Mouse (Mus musculus) cerebellum, adult 11 months (tissue): ENCODE data around the gene Kctd21.

Source experiments
- DNase-seq: peaks from one replicate; pipeline ENCODE4 v3.0.0; 2022

Gene Kctd21

GRCm38 (mm10) chr7:97324342-97324741 is 7.8 kb upstream of the Kctd21 start:
- DNase-seq: no peak

DNA sequence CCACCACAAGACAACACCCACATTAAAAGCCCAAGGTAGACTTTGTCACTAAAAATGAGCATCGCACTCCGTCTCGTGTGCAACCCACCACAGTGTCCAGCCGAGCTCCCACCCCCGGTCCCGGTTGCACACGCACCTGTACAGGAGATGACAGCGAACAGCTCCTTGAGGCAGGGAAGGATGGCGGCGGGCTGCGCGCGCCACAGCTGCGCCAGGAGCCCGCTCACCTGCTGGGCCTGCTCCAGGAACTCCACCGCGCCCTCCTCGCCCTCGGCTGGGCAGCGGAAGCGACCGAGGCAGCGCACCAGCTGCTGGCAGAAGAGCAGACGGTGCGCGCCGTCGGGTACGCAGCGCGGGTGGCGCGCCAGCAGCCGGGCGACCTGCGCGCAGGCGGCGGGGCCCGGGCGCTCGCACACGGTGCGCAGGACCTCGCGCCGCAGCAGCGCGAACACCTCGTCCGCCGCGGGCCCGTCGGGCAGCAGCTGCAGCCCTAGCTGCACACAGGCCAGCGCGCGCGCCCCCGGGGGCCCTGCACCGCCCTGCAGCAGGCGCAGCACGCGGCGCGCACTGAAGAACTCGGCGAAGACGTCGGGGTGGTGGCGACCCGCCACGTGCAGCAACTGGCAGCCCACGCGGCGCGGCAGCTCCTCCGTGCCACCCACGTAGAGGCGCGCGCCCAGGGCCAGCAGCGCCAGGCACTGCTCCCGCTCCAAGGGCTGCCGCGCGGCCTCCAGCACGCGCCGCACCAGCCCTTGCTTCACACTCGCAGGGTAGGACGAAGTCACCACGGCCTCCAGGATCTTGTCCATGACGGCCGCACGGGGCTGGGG is 6.8 kb upstream of the Kctd21 start:
- DNase-seq: no peak

DNA sequence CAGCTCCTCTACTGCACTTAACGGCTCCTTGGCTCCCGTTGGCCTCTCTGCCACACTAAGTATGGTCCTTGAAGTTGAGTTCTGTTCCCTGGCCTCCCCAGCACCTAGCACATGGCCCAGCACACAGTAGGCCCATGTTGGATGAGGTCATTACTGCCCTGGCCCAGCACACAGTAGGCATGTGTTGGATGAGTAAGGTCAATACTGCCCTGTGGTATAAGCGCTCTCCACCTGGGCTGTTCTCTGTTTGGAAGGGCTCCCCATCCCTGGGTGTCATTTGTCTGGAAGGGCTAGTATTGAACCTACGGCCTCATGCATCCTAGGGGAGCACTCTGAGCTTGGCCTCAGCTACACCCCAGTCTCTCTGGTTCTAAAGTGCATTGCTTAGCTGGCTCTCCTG is 4.8 kb upstream of the Kctd21 start:
- peak; percentile 20 for DNase-seq

- DNase-seq: peak; percentile 59
These were observed 3.1 kb upstream of the Kctd21 start for GRCm38 (mm10) chr7:97328891-97329588.

- DNase-seq: peak; percentile 43
These were observed 2.5 kb upstream of the Kctd21 start for GRCm38 (mm10) chr7:97329676-97330075.

- peak; percentile 37 for DNase-seq
These were observed 1.0 kb upstream of the Kctd21 start for GRCm38 (mm10) chr7:97330931-97331645.

DNA sequence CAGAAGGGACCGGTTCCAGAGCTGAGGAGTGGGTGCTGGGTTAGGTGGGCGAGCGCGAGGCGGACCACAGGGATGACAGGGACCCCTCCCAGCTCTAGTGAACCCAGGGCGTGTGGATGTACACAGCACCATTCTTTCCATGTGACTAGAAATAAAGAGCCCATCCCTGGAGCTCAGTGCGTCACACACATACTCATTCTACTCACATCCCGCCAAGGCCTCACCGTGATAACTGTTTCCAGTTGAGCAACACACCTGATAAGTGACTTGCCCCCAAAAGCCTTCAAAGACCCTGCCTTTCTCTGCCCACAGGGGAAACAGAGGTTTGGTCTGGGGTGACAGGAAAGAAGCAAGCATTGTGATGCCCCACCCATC is 527 bp downstream of the Kctd21 start:
- DNase-seq: no peak

- DNase-seq: peak; percentile 40
These were observed 1.2 kb downstream of the Kctd21 start for GRCm38 (mm10) chr7:97333113-97333898.

- peak; percentile 35 for DNase-seq
These were observed 2.3 kb downstream of the Kctd21 start for GRCm38 (mm10) chr7:97334406-97334805.

DNA sequence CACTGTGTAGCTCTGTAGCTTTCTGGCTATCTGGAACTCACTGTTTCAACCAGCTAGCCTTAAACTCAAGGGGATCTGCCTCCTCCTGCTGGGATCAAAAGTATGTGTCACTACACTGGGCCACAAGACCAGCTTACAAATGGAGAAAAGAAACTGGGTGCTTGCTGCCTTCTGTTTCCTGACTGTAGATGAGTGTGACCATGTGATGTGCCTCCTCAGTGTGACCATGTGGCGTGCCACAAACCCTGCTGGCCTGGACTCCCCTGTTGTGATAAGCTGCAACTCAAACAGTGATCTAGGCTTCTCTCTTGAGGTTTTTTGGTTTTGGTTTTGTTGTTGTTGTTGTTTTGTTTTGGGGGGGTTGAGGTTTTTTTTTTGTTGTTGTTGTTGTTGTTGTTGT is 4.6 kb downstream of the Kctd21 start:
- DNase-seq: no peak

DNA sequence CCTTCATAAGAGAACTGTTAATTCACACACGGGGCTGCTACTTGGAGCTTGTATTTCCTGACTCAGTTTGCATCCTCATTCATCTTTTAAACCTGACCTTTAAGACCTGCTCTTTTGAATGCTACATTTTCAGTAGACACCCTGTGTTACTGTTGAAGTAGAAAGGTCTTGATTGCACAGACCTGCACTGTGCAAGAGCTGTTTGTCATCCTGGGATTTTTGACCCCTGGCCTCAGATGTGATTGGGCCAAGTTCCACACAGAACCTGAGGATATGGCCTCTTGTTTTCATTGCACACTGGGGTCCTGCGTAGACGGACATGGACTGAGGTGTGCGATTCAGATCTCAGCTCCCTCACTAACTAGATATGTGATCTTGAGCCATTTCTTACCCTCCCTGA is 6.5 kb downstream of the Kctd21 start:
- DNase-seq: no peak

DNA sequence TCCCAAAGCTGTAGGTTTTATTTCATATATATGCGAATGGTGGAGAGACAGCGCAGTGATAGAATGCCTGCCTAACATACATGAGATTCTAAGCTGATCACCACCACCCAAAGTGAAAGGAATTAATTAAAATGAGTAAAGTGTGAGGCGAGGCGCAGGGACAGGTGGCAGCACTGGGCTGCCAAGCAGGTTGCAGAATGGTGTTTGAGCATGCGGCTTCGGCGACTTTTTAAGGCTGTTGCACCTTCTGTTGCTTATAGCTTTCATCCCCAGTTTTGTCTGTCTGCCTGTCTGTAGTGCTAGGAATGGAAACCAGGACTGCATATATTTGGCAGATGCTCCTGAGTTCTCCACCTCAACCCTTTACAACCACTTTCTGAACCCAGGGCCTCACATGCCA is 7.5 kb downstream of the Kctd21 start:
- no peak for DNase-seq

GRCm38 (mm10) chr7:97340907-97341849 is 9.1 kb downstream of the Kctd21 start:
- DNase-seq: no peak

DNA sequence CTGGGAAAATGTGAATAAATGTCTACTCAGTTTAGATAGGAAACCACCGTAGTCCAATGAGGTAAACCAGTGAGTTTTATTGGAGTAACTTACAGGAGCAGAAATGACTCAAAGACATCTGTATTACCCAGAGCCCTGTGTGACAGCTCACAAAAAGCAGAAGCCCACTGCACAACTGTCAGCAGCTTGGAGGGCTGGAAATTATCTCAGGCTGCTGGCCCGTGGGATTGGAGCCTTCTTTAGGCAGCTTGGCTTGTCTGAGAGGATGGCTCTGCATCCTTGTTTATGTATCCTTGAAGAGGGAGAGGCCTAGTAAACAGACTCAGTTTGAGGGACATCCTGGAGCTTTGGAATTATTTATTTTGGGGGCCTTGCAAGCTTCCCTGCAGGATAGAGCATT is 10.8 kb downstream of the Kctd21 start:
- no peak for DNase-seq

- DNase-seq: no peak
These were observed 12.5 kb downstream of the Kctd21 start for GRCm38 (mm10) chr7:97344655-97345054.

DNA sequence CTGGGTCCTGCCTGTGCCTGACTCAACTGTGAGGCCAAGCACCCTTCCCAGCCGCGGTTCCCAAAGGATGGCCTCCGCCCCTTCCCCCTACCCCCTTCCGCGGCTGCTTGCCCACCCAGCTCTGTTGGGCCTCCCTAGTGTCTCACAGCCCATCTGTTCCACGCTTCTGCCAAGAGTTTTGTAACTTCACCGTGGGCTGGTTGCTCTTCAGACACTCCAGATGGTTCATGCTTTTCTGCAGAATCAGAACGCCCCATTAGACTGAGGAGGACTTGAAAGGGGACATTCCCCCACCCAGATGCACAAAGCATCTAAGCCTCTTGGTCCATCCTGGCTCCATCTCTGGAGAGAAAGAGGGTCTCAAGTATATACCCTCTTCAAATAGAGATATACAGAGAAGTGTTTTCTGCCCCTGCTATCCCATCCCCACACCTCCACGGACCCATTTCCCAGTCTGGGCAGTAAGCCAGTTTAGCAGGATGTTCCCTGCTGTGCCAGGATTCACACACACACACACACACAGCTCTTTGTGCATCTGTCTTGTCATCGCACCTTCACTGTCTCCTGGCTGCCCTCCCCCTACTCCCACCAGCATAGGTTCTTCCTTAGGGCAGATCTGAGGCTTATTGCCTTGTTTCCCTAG is 13.2 kb downstream of the Kctd21 start:
- peak; percentile 49 for DNase-seq

DNA sequence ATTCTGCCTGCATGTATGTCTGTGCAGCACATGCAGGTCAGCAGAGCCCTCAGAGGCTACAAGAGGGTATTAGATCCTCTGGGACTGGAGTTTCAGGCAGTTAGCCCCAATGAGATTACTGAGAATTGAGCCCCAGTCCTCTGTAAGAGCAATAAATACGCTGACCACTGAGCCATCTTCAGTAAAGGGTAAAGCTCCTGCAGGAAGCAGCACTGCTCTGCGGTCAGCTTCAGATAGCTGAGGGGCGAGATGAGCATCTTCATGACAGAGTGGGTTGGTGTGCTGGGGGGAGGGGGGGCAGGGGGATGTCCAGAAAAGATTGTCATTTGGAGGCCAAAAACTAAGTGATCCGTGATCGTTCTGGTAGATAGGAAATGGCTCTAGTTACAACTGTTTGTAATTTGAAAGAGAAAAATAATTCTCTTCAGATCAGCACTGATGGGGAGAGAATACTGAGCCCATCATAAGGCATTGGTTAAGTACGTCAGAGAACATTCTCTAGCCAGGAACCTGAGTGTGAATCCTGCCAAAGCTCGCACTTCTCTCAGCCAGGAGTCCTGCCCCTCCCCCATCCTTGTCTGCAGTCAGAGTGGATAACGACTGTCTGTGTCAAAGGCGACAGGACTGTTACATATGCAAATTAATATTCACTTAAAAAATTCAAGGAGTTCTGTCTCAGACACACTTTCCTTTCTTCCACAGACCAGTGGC is 14.1 kb downstream of the Kctd21 start:
- no peak for DNase-seq

DNA sequence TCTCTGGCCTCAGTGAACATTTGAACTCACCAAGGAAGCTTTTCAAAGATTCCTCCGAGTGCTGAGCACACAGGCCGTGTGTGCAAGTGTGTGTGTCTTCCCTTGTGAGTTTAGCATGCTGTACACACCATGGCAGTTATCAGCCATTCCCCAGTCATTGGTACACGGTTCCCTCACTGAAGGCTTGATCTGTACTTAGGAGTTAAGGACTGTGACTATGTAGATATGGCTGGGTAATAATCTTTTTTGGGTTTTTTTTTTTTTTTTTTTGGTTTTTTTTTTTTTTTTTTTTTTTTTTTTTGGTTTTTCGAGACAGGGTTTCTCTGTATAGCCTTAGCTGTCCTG is 14.7 kb downstream of the Kctd21 start:
- no peak for DNase-seq

- no peak for DNase-seq
These were observed 15.3 kb downstream of the Kctd21 start for GRCm38 (mm10) chr7:97347464-97347863.

GRCm38 (mm10) chr7:97348318-97348717 is 16.2 kb downstream of the Kctd21 start:
- no peak for DNase-seq

GRCm38 (mm10) chr7:97348836-97349235 is 16.7 kb downstream of the Kctd21 start:
- DNase-seq: no peak
